Mouse (Mus musculus) liver, adult 2 months (tissue): ENCODE data around the gene Anapc2.
A peak's percentile ranks its signal among the peaks of the same experiment; 100 is the strongest.

Source experiments
- CTCF ChIP-seq: fragments of 200-500 bp; IDR thresholded peaks from 2 replicates; pipeline ENCODE4 v1.5.1; 2011; ENCODE audit warnings: low read depth, low read length, control low read depth
- POLR2A ChIP-seq: fragments of 200-500 bp; IDR thresholded peaks from 2 replicates; pipeline ENCODE4 v1.6.1; 2011; ENCODE audit warnings: low read length, control low read depth; ENCODE audit not compliant: insufficient read depth; ENCODE audit errors: extremely low read depth

- peak; percentile 73; the same call in 1 of the 2 replicates for TF ChIP-seq POLR2A
- no peak for TF ChIP-seq CTCF
Observed at GRCm38 (mm10) chr2:25255284-25255779, 16.9 kb upstream of the Anapc2 start, which contains the start of gene Tmem203.
